11 mouse cellular contexts compared by ENCODE assay signal in the genomic region with DNA sequence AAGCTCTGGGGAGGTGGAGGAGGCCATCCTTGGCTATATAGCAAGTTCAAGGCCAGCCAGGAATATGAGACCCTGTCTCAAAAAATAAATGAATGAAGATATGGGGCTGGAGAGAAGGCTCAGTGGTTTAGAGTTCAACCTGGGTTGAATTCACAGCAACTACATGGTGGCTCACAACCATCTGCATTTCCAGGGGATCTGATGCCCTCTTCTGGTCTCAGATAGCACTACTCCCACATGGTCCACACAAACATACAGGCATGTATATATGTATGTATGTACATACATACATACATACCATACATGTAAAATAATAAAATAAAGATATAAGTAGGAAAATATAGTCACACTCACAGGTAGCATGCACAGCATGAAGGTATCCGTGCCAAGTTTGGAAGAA. TPM values are rescaled to one million over a fixed set of nuclear protein-coding genes. Genes with fewer than 3 reads are reported as not detected.
A peak's percentile ranks its signal among the peaks of the same experiment; 100 is the strongest.
DNase-seq lines count a peak whose midpoint lies in the region; ATAC-seq and TF ChIP-seq lines count a peak whose summit lies in the region.
"Had no signal": no experiment of that assay in that cellular context is flagged by ENCODE, and none has a peak within 500 bp of the region (broad histone marks: within the 10 kb centered on the region; RNA-seq: fewer than 3 reads in every experiment).

No protein-coding gene starts in this region.

- no peaks in the 10 kb centered on the region for H3K27me3 ChIP-seq in heart, postnatal 0 days (ENCODE audit: control insufficient read depth, insufficient read depth, low read length)
- H3K27me3 ChIP-seq in intestine, embryonic 14.5 days (replicated peaks; ENCODE audit: control insufficient read depth, insufficient read depth, low read length), result no peaks in the 10 kb centered on the region
- no peaks in the 10 kb centered on the region for H3K27me3 ChIP-seq in stomach, postnatal 0 days (ENCODE audit: control insufficient read depth, insufficient read depth, low read length)

- peaks cover 22% of the 10 kb centered on the region for H3K36me3 ChIP-seq in heart, postnatal 0 days (replicated peaks; ENCODE audit: control insufficient read depth, insufficient read depth, low read length)
- peaks cover 20% of the 10 kb centered on the region for H3K36me3 ChIP-seq in intestine, embryonic 14.5 days (ENCODE audit: control insufficient read depth, insufficient read depth, low read length)
- H3K36me3 ChIP-seq in stomach, postnatal 0 days (ENCODE audit: control insufficient read depth, insufficient read depth, low read length), result 0 out of 2 replicates have a peak, but pooled peaks cover 6% of the 10 kb centered on the region

- H3K4me2 ChIP-seq in heart, postnatal 0 days (ENCODE audit: low read depth, low read length), result no peak overlapping the region
- no peak overlapping the region for H3K4me2 ChIP-seq in intestine, embryonic 14.5 days (ENCODE audit: low read length)
- no peak overlapping the region for H3K4me2 ChIP-seq in stomach, postnatal 0 days (replicated peaks; ENCODE audit: low read depth)

- peak overlapping the region; percentile 96 for H3K27ac ChIP-seq in heart, postnatal 0 days (ENCODE audit: low read depth)
- peak overlapping the region; percentile 79; the same call in 1 of the 2 replicates for H3K27ac ChIP-seq in intestine, embryonic 14.5 days (ENCODE audit: low read depth)
- H3K27ac ChIP-seq in stomach, postnatal 0 days (replicated peaks), result no peak overlapping the region
- H3K27ac ChIP-seq: hindbrain, embryonic 10.5 days had no signal

- ATAC-seq in heart, postnatal 0 days (ENCODE audit: insufficient read depth, low read depth), result no peak
- no peak for ATAC-seq in intestine, embryonic 14.5 days (replicated peaks; ENCODE audit: low FRiP score, low TSS enrichment, low read depth)
- no peak for ATAC-seq in stomach, postnatal 0 days (ENCODE audit: low FRiP score, low TSS enrichment)

- intact Hi-C loops in heart, postnatal 14 days (cut with DNase I), result no loop called here

- no peak for DNase-seq in heart, postnatal 0 days (ENCODE audit: low spot score)
- DNase-seq in heart, postnatal 14 days, result no peak
- peak; percentile 59 for DNase-seq in thymus, postnatal 0 days (ENCODE audit: low spot score)
- no peak for DNase-seq in thymus, adult 18-20 months
- no peak for DNase-seq in intestine, embryonic 14.5 days (ENCODE audit: low spot score)
- DNase-seq in stomach, postnatal 0 days (ENCODE audit: low spot score), result no peak
- DNase-seq in frontal cortex, postnatal 14 days (ENCODE audit: low spot score in 2 of 2), result no peak
- no peak for DNase-seq in left cerebral cortex, adult 9 months (ENCODE audit: low spot score in 2 of 2)
- DNase-seq: lung, adult 18-20 months had no signal

- TF ChIP-seq EP300 in heart, postnatal 0 days (IDR thresholded peaks at IDR 0.05; ENCODE audit: low read depth), result no peak
- no peak for TF ChIP-seq EP300 in stomach, postnatal 0 days (optimal IDR thresholded peaks at IDR 0.05)

- WGBS in heart, postnatal 0 days, result 100% methylated on average over 1 of the region's 1 CpGs
- whole genome bisulfite sequencing in intestine, embryonic 14.5 days, result 89% methylated on average over 1 of the region's 1 CpGs
- 98% methylated on average over 1 of the region's 1 CpGs for WGBS in stomach, postnatal 0 days

- H3K9ac ChIP-seq in heart, postnatal 0 days (replicated peaks; ENCODE audit: low read depth, low read length), result no peak overlapping the region
- H3K9ac ChIP-seq in intestine, embryonic 14.5 days (ENCODE audit: low read length), result no peak overlapping the region
- no peak overlapping the region for H3K9ac ChIP-seq in stomach, postnatal 0 days (ENCODE audit: low read length)

- H3K4me1 ChIP-seq in heart, postnatal 0 days (ENCODE audit: control insufficient read depth, insufficient read depth), result peaks cover 15% of the 10 kb centered on the region
- peaks cover 38% of the 10 kb centered on the region for H3K4me1 ChIP-seq in intestine, embryonic 14.5 days (replicated peaks; ENCODE audit: control insufficient read depth, insufficient read depth, low read length)
- H3K4me1 ChIP-seq in stomach, postnatal 0 days (replicated peaks; ENCODE audit: control insufficient read depth, insufficient read depth), result peaks cover 6% of the 10 kb centered on the region; the same call in 1 of the 2 replicates

- no peaks in the 10 kb centered on the region for H3K9me3 ChIP-seq in heart, postnatal 0 days (replicated peaks; ENCODE audit: control insufficient read depth, low read length)
- no peaks in the 10 kb centered on the region for H3K9me3 ChIP-seq in intestine, embryonic 14.5 days (ENCODE audit: control insufficient read depth, low read length)
- H3K9me3 ChIP-seq in stomach, postnatal 0 days (ENCODE audit: control insufficient read depth, low read length), result no peaks in the 10 kb centered on the region
- H3K9me3 ChIP-seq: hindbrain, embryonic 10.5 days had no signal

- TF ChIP-seq CTCF in heart, postnatal 0 days (IDR thresholded peaks at IDR 0.05; ENCODE audit: low read depth), result peak; percentile 38; the same call in 1 of the 2 replicates
- TF ChIP-seq CTCF in stomach, postnatal 0 days (IDR thresholded peaks at IDR 0.05; ENCODE audit: low read depth), result peak; percentile 68

- no peak overlapping the region for H3K4me3 ChIP-seq in heart, postnatal 0 days (ENCODE audit: low read depth, low read length)
- H3K4me3 ChIP-seq in intestine, embryonic 14.5 days (ENCODE audit: low read depth, low read length), result no peak overlapping the region
- H3K4me3 ChIP-seq in stomach, postnatal 0 days (ENCODE audit: low read depth, low read length), result no peak overlapping the region
- H3K4me3 ChIP-seq: hindbrain, embryonic 10.5 days had no signal

RNA-seq across cellular contexts. Expression of a gene that starts 14.3 kb away (rescaled TPM):
- 27.0 and 28.8 TPM in 2 replicates for total RNA-seq in heart, postnatal 0 days (2014; rRNA removed; ENCODE audit: low replicate concordance)
- 14.3 and 15.5 TPM in 2 replicates for polyA plus RNA-seq in heart, postnatal 0 days (2015; fragmentation: Nextera tagmentation; extraction: Ambion mirVana)
- total RNA-seq in heart, postnatal 14 days (2021), result 10 to 100 TPM; 13.0 to 13.9 TPM
- polyA plus RNA-seq in thymus, postnatal 0 days (2015; fragmentation: Nextera tagmentation; extraction: Ambion mirVana), result 109 and 142 TPM in 2 replicates
- 16.0 and 16.4 TPM in 2 replicates for polyA plus RNA-seq in intestine, embryonic 14.5 days (2014; fragmentation: Nextera tagmentation; extraction: Ambion mirVana)
- polyA plus RNA-seq in stomach, postnatal 0 days (2015; fragmentation: Nextera tagmentation; extraction: Ambion mirVana), result 10.4 and 12.4 TPM in 2 replicates

RNA-seq across cellular contexts. Expression of a gene that starts 24.7 kb away (rescaled TPM):
- 7.6 TPM in 1 of 2 replicates, not detected in the other for total RNA-seq in heart, postnatal 0 days (2014; rRNA removed; ENCODE audit: low replicate concordance)
- polyA plus RNA-seq in heart, postnatal 0 days (2015; fragmentation: Nextera tagmentation; extraction: Ambion mirVana), result 0.08 and 0.23 TPM in 2 replicates
- under 1 TPM; 0.15 to 0.57 TPM for total RNA-seq in heart, postnatal 14 days (2021)
- polyA plus RNA-seq in thymus, postnatal 0 days (2015; fragmentation: Nextera tagmentation; extraction: Ambion mirVana), result 0.09 TPM in 1 of 2 replicates, not detected in the other
- 0.08 TPM in 1 of 2 replicates, not detected in the other for polyA plus RNA-seq in intestine, embryonic 14.5 days (2014; fragmentation: Nextera tagmentation; extraction: Ambion mirVana)
- 0.07 and 0.15 TPM in 2 replicates for polyA plus RNA-seq in stomach, postnatal 0 days (2015; fragmentation: Nextera tagmentation; extraction: Ambion mirVana)
- polyA plus RNA-seq: stomach, embryonic 14.5 days had no signal

RNA-seq across cellular contexts. Expression of a gene that starts 29.1 kb away (rescaled TPM):
- total RNA-seq in heart, postnatal 0 days (2014; rRNA removed; ENCODE audit: low replicate concordance), result 10.4 TPM in 1 of 2 replicates, not detected in the other
- polyA plus RNA-seq in heart, postnatal 0 days (2015; fragmentation: Nextera tagmentation; extraction: Ambion mirVana), result 1.5 and 2.8 TPM in 2 replicates
- 1 to 10 TPM; 4.2 to 4.4 TPM for total RNA-seq in heart, postnatal 14 days (2021)
- polyA plus RNA-seq in thymus, postnatal 0 days (2015; fragmentation: Nextera tagmentation; extraction: Ambion mirVana), result 30.0 and 32.9 TPM in 2 replicates
- 6.9 and 10.2 TPM in 2 replicates for polyA plus RNA-seq in intestine, embryonic 14.5 days (2014; fragmentation: Nextera tagmentation; extraction: Ambion mirVana)
- polyA plus RNA-seq in stomach, postnatal 0 days (2015; fragmentation: Nextera tagmentation; extraction: Ambion mirVana), result 3.7 and 4.1 TPM in 2 replicates

RNA-seq across cellular contexts. Expression of a gene that starts 41.3 kb away (rescaled TPM):
- 1.6 and 5.3 TPM in 2 replicates for total RNA-seq in heart, postnatal 0 days (2014; rRNA removed; ENCODE audit: low replicate concordance)
- 1.8 and 2.5 TPM in 2 replicates for polyA plus RNA-seq in heart, postnatal 0 days (2015; fragmentation: Nextera tagmentation; extraction: Ambion mirVana)
- 1 to 10 TPM; 6.6 to 8.5 TPM for total RNA-seq in heart, postnatal 14 days (2021)
- polyA plus RNA-seq in thymus, postnatal 0 days (2015; fragmentation: Nextera tagmentation; extraction: Ambion mirVana), result 16.7 and 20.8 TPM in 2 replicates
- 9.2 and 10.1 TPM in 2 replicates for polyA plus RNA-seq in intestine, embryonic 14.5 days (2014; fragmentation: Nextera tagmentation; extraction: Ambion mirVana)
- polyA plus RNA-seq in stomach, postnatal 0 days (2015; fragmentation: Nextera tagmentation; extraction: Ambion mirVana), result 2.4 and 3.4 TPM in 2 replicates

RNA-seq across cellular contexts. Expression of a gene that starts 41.3 kb away (rescaled TPM):
- 12.7 and 19.7 TPM in 2 replicates for total RNA-seq in heart, postnatal 0 days (2014; rRNA removed; ENCODE audit: low replicate concordance)
- 15.9 and 17.8 TPM in 2 replicates for polyA plus RNA-seq in heart, postnatal 0 days (2015; fragmentation: Nextera tagmentation; extraction: Ambion mirVana)
- total RNA-seq in heart, postnatal 14 days (2021), result 10 to 100 TPM; 22.6 to 23.0 TPM
- 201 and 205 TPM in 2 replicates for polyA plus RNA-seq in thymus, postnatal 0 days (2015; fragmentation: Nextera tagmentation; extraction: Ambion mirVana)
- polyA plus RNA-seq in intestine, embryonic 14.5 days (2014; fragmentation: Nextera tagmentation; extraction: Ambion mirVana), result 31.2 and 35.3 TPM in 2 replicates
- 22.5 and 27.0 TPM in 2 replicates for polyA plus RNA-seq in stomach, postnatal 0 days (2015; fragmentation: Nextera tagmentation; extraction: Ambion mirVana)
